Mouse (Mus musculus) hindbrain, embryonic 14.5 days (tissue): Measurements from ENCODE around the gene Lasp1. TPM values are rescaled to one million over a fixed set of nuclear protein-coding genes. Genes with fewer than 3 reads are reported as not detected.

Experiments
- ATAC-seq: fragments of 200-750 bp; cut with Nextera tagmentation; 2 replicates; pipeline ENCODE4 v1.8.0; 2017; ENCODE audit warnings: moderate number of reproducible peaks, mild to moderate bottlenecking, moderate TSS enrichment, moderate library complexity; ENCODE audit not compliant: low FRiP score
- DNase-seq: peaks from one replicate; pipeline ENCODE4 v3.0.0-alpha.2; 2015; ENCODE audit warnings: low spot score
- H3K27ac ChIP-seq: fragments of 300-500 bp; sonication (generic); 2 replicates; pipeline ENCODE4 v1.5.1; 2014; ENCODE audit warnings: mild to moderate bottlenecking, moderate library complexity
- H3K27me3 ChIP-seq: fragments of 300-500 bp; sonication (generic); 2 replicates; pipeline ENCODE4 v1.6.1; 2014; ENCODE audit warnings: mild to moderate bottlenecking, low read length, mixed read lengths; ENCODE audit not compliant: control insufficient read depth, insufficient read depth
- H3K36me3 ChIP-seq: fragments of 300-500 bp; sonication (generic); replicated peaks from 2 replicates; pipeline ENCODE4 v1.6.1; 2014; ENCODE audit not compliant: control insufficient read depth, insufficient read depth
- H3K4me1 ChIP-seq: fragments of 300-500 bp; sonication (generic); replicated peaks from 2 replicates; pipeline ENCODE4 v1.6.1; 2014; ENCODE audit warnings: antibody characterized with exemption, low read length, mixed read lengths; ENCODE audit not compliant: control insufficient read depth, insufficient read depth
- H3K4me2 ChIP-seq: fragments of 300-500 bp; sonication (generic); replicated peaks from 2 replicates; pipeline ENCODE4 v1.6.1; 2014; ENCODE audit warnings: mild to moderate bottlenecking, moderate library complexity
- H3K4me3 ChIP-seq: fragments of 300-500 bp; sonication (generic); replicated peaks from 2 replicates; pipeline ENCODE4 v1.5.1; 2014; ENCODE audit warnings: mild to moderate bottlenecking, low read length
- H3K9ac ChIP-seq: fragments of 300-500 bp; sonication (generic); 2 replicates; pipeline ENCODE4 v1.6.1; 2014
- H3K9me3 ChIP-seq: fragments of 300-500 bp; sonication (generic); 2 replicates; pipeline ENCODE4 v1.6.1; 2016; ENCODE audit warnings: low read length; ENCODE audit not compliant: control insufficient read depth
- WGBS: fragments of 180-500 bp; shearing (Covaris S2); extraction: QIAGEN DNeasy Blood & Tissue Kit; methylation state at CpG from one replicate; pipeline ENCODE4 v1.1.7; 2014; 5-methylcytosine and 5-hydroxymethylcytosine counted together
- polyA plus RNA-seq: library from polyadenylated mRNA; unstranded; fragments of >200 nt; fragmentation: Nextera tagmentation; extraction: Ambion mirVana; gene quantifications from 2 replicates; pipeline ENCODE4 v1.2.1, GENCODE M21; 2014

The Lasp1 gene
- polyA plus RNA-seq, 1 experiment from 2014 or later, result 110 TPM

DNA sequence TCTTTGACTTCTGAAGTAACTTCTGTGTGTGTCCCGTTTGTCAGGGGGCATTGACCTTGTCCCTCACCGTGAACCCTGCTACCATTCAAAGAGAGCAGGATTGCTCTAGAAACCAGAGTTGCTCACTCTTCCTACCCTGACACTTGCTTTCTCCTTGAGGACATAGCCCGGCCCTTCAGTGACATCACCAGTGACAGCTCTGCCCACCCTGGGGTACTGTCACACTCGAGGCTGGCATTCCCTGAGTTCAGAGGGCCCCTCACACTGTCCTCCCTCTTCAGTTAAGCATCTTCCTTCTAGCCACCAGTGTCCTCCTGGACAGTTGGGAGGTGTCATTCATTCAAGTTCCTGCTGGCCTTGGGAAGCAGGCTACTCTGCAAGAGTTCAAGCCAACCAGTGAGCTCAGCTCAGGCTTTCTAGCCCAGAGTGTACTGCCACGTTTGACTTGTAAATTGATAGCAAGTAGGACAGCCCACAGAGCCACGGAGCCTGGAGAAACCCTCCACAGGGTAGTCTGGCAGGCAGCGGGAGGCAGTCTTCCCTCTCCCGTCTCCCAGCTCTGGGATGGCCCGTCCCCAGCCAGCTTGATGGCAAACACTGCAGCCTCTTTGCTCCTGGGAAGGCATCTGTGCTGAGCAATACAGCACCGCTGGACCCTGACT is 40.1 kb downstream of the Lasp1 start:
- H3K9me3 ChIP-seq, result no peaks in the 10 kb centered on the region
- DNase-seq, result no peak
- no peak overlapping the region for H3K4me2 ChIP-seq
- H3K4me3 ChIP-seq, result no peak overlapping the region
- H3K36me3 ChIP-seq, result peaks cover 41% of the 10 kb centered on the region
- peaks cover 9% of the 10 kb centered on the region for H3K4me1 ChIP-seq
- no peak overlapping the region for H3K9ac ChIP-seq
- no peaks in the 10 kb centered on the region for H3K27me3 ChIP-seq
- WGBS, result 37% methylated on average over 10 of the region's 10 CpGs
- no peak for ATAC-seq
- no peak overlapping the region for H3K27ac ChIP-seq

DNA sequence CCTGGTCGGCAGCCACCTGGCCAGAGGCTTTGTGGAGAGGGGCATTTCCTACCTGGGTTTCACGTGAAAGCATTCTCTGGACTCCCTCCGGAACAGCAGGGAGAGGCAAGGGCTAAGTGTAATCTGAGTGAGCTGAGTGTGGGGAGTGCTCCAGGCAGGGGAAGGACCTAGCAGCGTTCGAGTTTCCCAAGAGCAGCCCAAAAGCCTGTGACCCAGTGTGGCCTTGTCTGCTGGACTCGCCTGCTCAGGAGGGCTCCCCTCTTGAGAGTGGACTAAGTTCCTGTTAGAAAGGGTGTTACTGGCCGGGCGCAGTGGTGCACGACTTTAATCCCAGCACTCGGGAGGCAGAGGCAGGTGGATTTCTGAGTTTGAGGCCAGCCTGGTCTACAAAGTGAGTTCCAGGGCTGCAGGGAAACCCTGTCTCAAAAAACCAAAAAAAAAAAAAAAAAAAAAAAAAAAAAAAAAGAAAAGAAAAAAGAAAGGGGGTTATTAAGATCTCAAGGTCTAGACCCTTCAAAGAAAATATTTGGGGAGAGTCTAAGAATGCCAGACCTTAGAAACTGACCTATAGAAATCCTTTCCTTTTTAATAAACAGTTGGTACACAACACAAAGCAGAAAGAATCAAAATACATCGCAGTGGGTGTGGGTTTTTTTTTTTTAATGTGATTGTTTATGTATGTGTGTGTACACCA is 40.8 kb downstream of the Lasp1 start:
- Histone ChIP-seq H3K4me3 (peak overlapping the region; percentile 51; the same call in 1 of the 2 replicates), H3K9me3 (no peaks in the 10 kb centered on the region), H3K4me2 (peak overlapping the region; percentile 70; the same call in 1 of the 2 replicates), H3K4me1 (peaks cover 9% of the 10 kb centered on the region), H3K9ac (no peak overlapping the region), H3K36me3 (peaks cover 34% of the 10 kb centered on the region), H3K27ac (peak overlapping the region; percentile 96), H3K27me3 (no peaks in the 10 kb centered on the region)
- DNase-seq (no peak), ATAC-seq (no peak)
- WGBS, result 62% methylated on average over 11 of the region's 11 CpGs

DNA sequence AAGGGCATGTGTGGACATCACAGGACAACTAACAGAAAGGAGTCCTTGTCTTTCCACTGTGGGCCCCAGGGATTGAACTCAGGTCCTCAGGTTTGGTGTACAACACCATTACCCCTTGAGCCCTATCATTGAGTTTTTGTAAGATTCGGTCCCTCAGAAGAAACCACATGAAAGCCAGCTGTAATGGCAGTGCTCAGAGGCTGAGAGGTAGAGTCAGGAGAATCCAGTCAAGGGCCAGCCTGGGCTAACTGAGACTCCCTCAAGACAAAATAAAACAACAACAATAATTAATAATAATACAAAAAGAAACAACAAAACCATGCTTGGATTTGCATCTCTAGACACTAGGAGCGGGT is 41.3 kb downstream of the Lasp1 start:
- peak overlapping the region; percentile 70 for H3K4me2 ChIP-seq
- peak overlapping the region; percentile 96 for H3K27ac ChIP-seq
- H3K9me3 ChIP-seq, result no peaks in the 10 kb centered on the region
- 81% methylated on average over 2 of the region's 2 CpGs for WGBS
- peaks cover 9% of the 10 kb centered on the region for H3K4me1 ChIP-seq
- no peak for ATAC-seq
- H3K9ac ChIP-seq, result peak overlapping the region; percentile 78; the same call in 1 of the 2 replicates
- no peaks in the 10 kb centered on the region for H3K27me3 ChIP-seq
- peaks cover 29% of the 10 kb centered on the region for H3K36me3 ChIP-seq
- peak; percentile 23 for DNase-seq
- peak overlapping the region; percentile 51 for H3K4me3 ChIP-seq

DNA sequence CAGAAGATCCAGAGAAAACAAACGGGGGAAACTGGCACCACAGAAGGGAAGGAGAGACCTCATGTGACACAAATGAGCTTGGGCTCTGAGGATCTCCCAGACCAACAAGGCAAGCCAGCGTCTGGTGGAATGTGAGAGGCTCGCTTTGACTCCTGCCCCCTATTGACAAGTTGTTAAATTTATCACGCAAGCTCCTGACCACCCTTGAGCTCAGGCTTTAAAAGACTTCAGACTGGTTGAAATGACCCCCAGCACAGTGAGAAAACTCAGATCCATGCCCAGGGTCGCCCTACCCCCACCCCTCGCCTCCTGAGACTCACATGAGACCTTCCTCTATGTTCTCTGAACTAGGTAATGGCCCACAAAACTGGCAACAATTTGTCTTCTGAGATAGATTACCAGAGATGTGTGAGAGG is 41.7 kb downstream of the Lasp1 start, which contains the start of gene B230217C12Rik:
B230217C12Rik (plus strand) TSS at position 242 of the 416 bp plus-strand sequence.
- peak; percentile 66 for DNase-seq

DNA sequence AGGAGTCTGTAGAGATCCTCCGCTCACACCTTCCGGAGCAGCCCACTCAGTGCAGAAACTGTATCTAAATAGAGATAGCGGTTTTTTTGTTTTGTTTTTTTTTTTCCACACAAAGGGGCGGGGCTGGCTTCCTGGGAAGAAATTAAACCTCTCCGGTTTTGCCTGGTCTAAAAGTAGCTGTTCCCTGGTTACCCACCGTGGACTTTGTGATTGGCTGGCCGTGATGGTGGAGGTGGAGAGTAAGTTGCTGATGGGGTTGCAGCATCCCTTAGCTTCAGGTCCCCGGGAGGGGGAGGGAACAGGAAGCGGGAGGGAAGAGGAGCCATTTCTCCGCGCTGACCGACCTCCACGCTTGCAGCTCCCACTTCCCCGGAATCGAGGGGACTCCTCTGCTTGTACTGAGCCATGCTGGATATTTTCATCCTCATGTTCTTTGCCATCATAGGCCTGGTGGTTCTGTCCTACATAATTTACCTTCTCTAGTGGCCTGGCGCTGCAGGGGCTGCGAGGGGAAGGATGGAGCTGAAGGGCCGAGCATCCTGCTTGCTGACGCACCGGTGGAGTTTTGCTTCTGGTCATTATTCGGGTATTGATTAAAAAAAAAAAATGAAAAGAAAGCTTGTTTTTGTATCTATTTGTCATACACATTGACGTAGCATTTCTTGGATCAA is 42.3 kb downstream of the Lasp1 start:
- WGBS, result 2% methylated on average over 22 of the region's 22 CpGs

More for the DNA sequence above, 41.7 kb downstream of the Lasp1 start, which contains the start of gene B230217C12Rik:
- Histone ChIP-seq H3K27ac (peak within 1 kb of the TSS; percentile 96), H3K9ac (peak within 1 kb of the TSS; percentile 78), H3K9me3 (no peaks in the 10 kb centered on the region), H3K4me2 (peak within 1 kb of the TSS; percentile 70), H3K36me3 (peaks cover 24% of the 10 kb centered on the region), H3K4me3 (peak within 1 kb of the TSS; percentile 51), H3K27me3 (no peaks in the 10 kb centered on the region), H3K4me1 (peaks cover 9% of the 10 kb centered on the region)
- WGBS, result 0% methylated on average over 6 of the region's 6 CpGs
- peak; percentile 49 for ATAC-seq

DNA sequence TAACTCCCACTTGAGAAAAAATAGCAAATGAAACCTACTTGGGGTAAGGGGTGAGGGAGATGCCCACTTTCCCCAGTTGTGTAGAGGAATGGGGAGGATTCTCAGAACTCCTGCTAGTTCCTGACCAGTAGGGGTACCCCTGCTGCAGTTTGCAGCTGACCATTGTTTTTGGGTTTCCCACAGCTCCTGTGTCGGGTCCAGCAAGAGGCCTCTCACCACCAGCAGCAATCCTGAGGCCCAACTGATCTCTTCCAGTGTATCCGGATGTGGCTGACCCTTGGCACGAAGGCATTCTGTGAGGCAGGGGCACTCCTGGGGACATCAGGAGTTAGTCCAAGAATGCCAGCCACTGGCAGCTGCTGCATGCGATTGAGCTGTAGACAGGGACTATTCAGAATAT is 43.2 kb downstream of the Lasp1 start:
- 26% methylated on average over 4 of the region's 4 CpGs for WGBS
- Histone ChIP-seq H3K4me3 (peak overlapping the region; percentile 51), H3K27me3 (no peaks in the 10 kb centered on the region), H3K9ac (peak overlapping the region; percentile 78), H3K9me3 (no peaks in the 10 kb centered on the region), H3K4me2 (peak overlapping the region; percentile 70), H3K27ac (peak overlapping the region; percentile 96), H3K4me1 (peaks cover 9% of the 10 kb centered on the region), H3K36me3 (peaks cover 10% of the 10 kb centered on the region)
- ATAC-seq (0 out of 2 replicates have a peak, but pooled peaks have one; percentile 18), DNase-seq (peak; percentile 26)

More for the DNA sequence above, 42.3 kb downstream of the Lasp1 start:
- Histone ChIP-seq H3K27me3 (no peaks in the 10 kb centered on the region), H3K36me3 (peaks cover 19% of the 10 kb centered on the region), H3K9me3 (no peaks in the 10 kb centered on the region), H3K9ac (peak overlapping the region; percentile 78), H3K4me3 (peak overlapping the region; percentile 51), H3K4me1 (peaks cover 9% of the 10 kb centered on the region), H3K4me2 (peak overlapping the region; percentile 70), H3K27ac (peak overlapping the region; percentile 96)
- DNase-seq, result peak; percentile 83
- peak; percentile 93 for ATAC-seq

DNA sequence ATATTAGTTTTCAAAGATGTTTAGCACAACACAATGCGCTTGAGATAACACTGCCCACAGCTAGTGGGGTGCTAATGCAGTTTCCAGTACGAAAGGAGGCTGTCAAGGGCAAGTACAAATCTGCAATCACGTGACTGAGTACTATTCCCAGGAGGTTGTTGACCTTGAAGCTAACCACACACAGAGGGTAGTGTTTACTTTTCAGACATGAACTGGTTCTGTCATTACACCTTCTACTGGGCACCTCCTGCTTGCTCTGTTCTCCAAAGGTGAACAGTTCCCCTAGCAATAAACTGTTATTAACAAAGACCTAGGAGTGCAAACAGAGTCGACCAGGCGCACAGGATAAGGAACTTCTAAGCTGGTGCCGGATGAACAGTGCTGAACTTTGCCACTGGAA is 51.6 kb downstream of the Lasp1 start:
- Histone ChIP-seq H3K36me3 (no peaks in the 10 kb centered on the region), H3K4me2 (no peak overlapping the region), H3K9me3 (no peaks in the 10 kb centered on the region), H3K4me3 (no peak overlapping the region), H3K4me1 (no peaks in the 10 kb centered on the region), H3K27ac (no peak overlapping the region), H3K9ac (no peak overlapping the region), H3K27me3 (no peaks in the 10 kb centered on the region)
- DNase-seq (no peak), ATAC-seq (no peak)
- 65% methylated on average over 6 of the region's 6 CpGs for WGBS

DNA sequence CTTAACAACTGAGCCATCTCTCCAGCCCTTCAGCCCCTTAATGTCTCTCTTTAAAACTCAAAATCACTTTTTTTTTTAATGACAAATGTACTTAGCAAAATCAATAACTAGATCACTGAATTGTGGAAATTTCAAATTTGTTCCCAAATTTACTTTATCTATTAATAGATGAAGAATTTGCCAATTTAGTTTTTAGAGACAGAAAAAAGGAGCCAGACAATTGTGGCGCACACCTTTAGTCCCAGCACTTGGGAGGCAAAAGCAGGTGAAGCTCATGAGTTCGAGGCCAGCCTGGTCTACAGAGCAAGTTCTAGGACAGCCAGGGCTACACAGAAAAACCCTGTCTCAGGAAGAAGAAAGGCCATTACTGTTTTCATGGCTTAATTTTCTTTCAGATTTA is 52.8 kb downstream of the Lasp1 start:
- Histone ChIP-seq H3K27me3 (no peaks in the 10 kb centered on the region), H3K9me3 (no peaks in the 10 kb centered on the region), H3K27ac (no peak overlapping the region), H3K4me1 (no peaks in the 10 kb centered on the region), H3K9ac (no peak overlapping the region), H3K4me3 (no peak overlapping the region), H3K4me2 (no peak overlapping the region), H3K36me3 (no peaks in the 10 kb centered on the region)
- 90% methylated on average over 2 of the region's 2 CpGs for WGBS
- DNase-seq (no peak), ATAC-seq (no peak)

DNA sequence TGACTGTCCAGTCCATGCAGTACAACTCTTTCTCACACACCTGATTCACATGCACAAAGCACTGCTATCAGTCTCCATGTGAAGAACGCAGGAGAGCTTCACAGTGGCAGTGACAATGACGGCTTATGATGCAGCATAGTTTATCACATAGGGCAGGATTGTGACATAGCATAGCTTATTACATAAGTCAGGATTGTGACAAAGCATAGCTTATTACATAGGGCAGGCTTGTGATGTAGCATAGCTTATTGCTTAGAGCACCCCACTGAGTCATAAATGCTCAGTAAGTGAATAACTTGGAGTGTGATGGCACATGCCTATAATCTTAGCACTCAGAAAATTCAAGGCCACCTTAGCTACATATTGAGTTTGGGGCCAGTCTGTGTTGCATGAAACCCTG is 56.7 kb downstream of the Lasp1 start:
- no peak overlapping the region for H3K27ac ChIP-seq
- no peaks in the 10 kb centered on the region for H3K27me3 ChIP-seq
- no peak for DNase-seq
- H3K36me3 ChIP-seq, result no peaks in the 10 kb centered on the region
- H3K9me3 ChIP-seq, result no peaks in the 10 kb centered on the region
- H3K4me1 ChIP-seq, result no peaks in the 10 kb centered on the region
- ATAC-seq, result no peak
- H3K4me3 ChIP-seq, result no peak overlapping the region
- WGBS, result 87% methylated on average over 2 of the region's 2 CpGs
- no peak overlapping the region for H3K9ac ChIP-seq
- no peak overlapping the region for H3K4me2 ChIP-seq
